Mouse (Mus musculus) layer of hippocampus, adult 18-20 months (tissue): ENCODE measurements around the gene Mansc4. TPM values are rescaled to one million over a fixed set of nuclear protein-coding genes. Genes with fewer than 3 reads are reported as not detected.

Experiments used
- DNase-seq, 2 experiments: peaks; one replicate each; pipeline ENCODE4 v3.0.0; 2022; ENCODE audit warnings: low spot score in 2 of 2
- total RNA-seq, 2 experiments: library from RNA; stranded (reverse); gene quantifications; 2 replicates each; pipeline ENCODE4 v1.2.3; 2021

Mansc4 gene
- total RNA-seq, 2 experiments from 2014 or later: 0.48 to 0.67 TPM

GRCm38 (mm10) chr6:147085398-147086040 is 1.3 kb downstream of the Mansc4 start:
- DNase-seq: no peak

DNA sequence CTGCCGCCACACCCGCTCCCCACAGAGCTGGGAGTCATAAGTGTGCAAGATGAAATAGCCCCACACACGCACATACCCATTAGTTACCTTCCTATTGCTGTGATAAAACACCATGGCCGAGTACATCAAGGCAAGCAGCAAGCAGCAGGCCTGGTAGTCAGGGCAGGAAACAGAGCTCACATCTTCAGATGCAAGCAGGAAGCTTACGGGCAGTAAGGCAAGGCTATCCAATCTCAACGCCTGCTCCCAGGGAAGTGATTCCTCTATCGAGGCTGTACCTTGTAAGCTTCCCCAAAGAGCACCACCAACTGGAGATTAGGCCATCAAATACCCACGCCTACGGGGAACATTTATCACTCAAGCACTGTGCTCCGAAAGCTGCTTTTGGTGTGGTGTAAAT is 6.9 kb downstream of the Mansc4 start:
- no peak for DNase-seq

GRCm38 (mm10) chr6:147076878-147077277 is 10.0 kb downstream of the Mansc4 start:
- DNase-seq: no peak

DNA sequence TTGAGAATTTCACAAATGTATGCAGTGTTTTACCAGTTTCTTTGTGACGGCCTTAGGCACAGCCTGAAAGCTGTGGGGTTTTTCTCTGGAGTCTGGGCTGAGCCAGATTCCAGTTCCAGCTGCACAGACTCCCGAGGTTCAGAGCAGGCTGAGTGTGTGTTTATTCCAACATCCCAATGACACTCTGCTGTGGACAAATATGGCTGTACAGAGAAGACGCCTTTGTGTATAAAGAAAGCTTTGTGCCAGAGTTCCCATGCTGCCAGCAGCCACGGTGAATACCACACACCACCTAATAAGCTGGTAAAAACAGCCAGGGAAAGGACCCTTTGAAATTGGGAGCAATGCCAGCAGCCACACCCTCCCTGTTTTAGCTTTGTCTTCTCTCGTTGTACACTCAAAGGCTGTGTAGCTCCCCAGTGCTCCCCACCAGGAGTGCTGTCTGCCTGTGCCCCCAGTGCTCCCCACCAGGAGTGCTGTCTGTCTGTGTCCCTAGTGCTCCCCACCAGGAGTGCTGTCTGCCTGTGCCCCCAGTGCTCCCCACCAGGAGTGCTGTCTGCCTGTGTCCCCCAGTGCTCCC is 10.9 kb downstream of the Mansc4 start:
- DNase-seq: no peak

GRCm38 (mm10) chr6:147064944-147065261 is 21.9 kb downstream of the Mansc4 start:
- no peak for DNase-seq

- DNase-seq: no peak
Measured at GRCm38 (mm10) chr6:147064226-147064943, 22.4 kb downstream of the Mansc4 start.

GRCm38 (mm10) chr6:147062694-147063093 is 24.1 kb downstream of the Mansc4 start:
- DNase-seq: no peak

DNA sequence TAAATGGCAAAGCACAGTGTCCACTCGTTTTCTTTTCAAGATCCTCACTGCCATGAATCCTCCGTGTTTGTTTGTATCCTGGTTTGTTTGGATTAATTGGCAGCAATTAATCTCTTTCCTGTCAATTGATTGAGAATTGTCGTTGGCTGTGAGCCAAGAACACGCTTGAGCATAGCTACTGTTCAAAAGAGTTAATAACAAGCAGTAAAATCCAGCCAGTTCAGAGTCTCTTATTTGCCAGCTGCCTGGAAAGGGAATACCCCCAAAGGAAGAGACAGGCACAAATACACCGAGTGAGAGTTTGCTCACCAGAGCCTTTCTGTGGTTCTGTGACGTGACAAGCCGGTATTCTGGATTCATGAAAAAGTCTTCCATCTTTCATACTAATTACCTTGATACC is 24.8 kb downstream of the Mansc4 start:
- no peak for DNase-seq

GRCm38 (mm10) chr6:147061630-147062029 is 25.2 kb downstream of the Mansc4 start:
- DNase-seq: no peak

DNA sequence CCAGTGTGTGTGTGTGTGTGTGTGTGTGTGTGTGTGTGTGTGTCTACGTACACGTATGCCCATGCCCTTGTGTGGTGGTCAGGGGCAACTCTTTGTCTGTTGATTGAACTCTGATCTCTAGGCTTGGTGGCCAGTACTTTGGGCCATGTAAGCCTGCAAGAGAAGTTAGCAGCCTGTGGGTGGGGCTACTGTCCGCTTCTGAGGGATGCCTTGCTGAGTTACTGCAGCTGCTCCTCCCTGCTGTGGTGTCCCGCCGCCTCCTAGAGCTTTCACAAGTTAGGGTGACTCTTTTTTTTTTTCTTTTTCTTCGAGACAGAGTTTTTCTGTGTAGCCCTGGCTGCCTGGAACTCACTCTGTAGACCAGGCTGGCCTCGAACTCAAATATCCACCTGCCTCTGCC is 27.5 kb downstream of the Mansc4 start:
- no peak for DNase-seq

DNA sequence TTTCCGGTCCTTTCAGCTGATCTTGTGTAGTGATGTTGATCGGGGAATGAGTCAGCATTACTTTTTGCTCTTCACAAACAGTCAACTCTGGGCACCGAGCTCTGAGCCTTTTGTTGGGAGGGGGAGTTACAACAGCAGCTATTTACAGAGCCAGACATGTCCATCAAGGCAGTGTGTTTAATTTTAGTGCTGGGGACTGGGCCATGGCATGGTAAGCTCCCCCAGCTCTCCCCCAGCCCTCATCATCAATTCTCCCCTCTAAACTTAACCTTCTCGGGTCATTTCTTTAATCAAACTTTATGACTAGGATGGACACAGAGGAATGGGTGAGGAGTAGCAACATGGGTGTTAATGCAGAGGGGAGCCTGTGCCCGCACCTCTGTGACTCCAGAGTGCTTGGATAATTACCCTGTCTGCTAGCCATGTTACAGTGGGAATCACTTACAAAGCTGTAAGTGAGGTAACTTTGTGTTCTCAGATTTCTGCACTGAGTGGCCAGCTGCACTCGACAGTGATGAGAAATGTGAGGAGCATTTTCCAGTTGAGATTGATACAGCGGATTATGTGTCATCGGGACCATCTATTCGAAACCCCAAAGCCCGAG is 31.4 kb downstream of the Mansc4 start:
- no peak for DNase-seq

DNA sequence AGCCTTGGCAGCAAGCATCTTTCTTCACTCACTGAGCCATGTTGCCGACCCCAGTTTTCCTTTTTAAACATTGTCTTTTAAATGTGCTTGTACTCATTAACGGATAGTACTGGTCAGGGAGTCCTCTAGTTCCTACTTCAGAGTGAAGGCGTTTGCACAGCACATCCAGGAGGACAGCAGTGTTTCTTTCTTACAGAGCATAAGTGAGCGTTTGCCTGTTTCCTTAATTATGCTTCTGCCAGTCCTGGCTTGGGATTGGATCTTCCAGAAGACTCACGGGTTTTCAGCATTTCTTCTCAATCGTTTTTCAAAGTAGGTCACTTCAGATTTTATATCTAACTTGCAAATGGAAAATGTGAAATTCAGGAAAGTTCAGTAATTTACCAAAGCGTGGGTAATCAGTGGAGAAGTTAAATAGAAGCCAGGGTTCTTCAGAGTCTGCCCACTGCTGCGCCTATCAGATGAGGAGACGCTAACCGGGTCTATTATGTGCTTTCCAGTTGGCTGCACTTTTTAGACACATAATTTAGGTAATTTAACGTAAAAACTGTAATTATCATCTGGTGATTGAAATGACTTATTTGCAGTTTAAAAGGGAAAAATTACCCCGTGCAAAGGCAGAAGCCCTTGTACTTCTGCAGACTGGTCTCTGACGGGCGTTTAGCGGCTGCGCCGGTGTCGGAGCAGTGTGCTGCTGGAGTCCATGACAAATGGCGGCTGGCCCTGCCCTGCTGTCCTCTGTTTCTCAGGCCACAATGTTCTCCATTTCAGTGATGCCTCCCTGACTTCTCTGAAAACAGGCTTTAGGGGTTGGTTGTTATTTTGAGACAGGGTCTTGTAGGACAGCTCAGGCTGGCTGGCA is 32.8 kb downstream of the Mansc4 start:
- DNase-seq: no peak

- no peak for DNase-seq
Measured at GRCm38 (mm10) chr6:147052440-147052839, 34.4 kb downstream of the Mansc4 start.

DNA sequence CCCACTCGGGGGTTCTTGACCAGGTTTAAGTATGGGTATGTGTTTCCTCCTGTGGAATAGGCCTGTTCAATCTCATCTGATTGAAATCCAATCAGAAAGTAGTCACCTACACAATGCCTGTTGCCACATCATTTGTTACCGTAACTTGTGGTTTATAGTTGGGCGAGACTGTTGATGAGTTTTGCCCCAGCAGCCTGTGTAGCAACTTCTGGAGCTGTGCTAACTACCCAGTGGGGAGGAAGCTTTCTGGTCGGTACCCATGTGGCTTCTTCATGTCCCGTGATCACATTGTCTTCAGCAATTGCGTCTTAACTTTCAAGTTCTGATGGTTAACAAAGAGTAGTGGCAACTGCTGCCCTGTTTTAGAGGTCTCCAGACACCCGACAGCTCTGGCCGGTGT is 35.2 kb downstream of the Mansc4 start:
- no peak for DNase-seq

- DNase-seq: no peak
Measured at GRCm38 (mm10) chr6:147049239-147049805, 37.5 kb downstream of the Mansc4 start.

DNA sequence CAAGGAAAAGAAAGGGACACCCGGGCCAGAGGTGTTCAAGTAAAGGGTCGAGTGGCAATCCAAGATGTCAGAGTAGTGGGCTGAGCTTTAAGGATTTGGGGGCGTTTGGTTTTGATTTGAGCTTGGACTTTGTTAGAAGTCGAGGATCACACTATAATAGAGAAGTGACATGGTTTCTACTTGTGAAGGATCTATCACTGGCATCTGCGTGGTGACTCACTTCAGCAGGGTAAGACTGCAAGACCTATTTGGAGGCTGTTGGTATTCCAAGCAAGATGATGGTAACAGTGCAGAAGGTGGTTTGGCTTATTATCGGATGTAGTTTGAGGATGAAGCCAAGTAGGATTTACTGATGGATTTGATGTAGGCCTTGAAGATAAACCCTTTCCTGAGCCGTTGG is 43.2 kb downstream of the Mansc4 start:
- DNase-seq: no peak

GRCm38 (mm10) chr6:147042291-147043290 is 44.2 kb downstream of the Mansc4 start, which contains the start of gene Mrps35:
Gene Mrps35, plus strand, starts transcription at chr6:147042764.
- DNase-seq: peak; percentile 84 to 94

GRCm38 (mm10) chr6:147032303-147032925 is 54.4 kb downstream of the Mansc4 start, which contains the start of gene Rep15:
Gene Rep15, plus strand, starts transcription at chr6:147032584.
- DNase-seq: no peak
